In the genomic region with DNA sequence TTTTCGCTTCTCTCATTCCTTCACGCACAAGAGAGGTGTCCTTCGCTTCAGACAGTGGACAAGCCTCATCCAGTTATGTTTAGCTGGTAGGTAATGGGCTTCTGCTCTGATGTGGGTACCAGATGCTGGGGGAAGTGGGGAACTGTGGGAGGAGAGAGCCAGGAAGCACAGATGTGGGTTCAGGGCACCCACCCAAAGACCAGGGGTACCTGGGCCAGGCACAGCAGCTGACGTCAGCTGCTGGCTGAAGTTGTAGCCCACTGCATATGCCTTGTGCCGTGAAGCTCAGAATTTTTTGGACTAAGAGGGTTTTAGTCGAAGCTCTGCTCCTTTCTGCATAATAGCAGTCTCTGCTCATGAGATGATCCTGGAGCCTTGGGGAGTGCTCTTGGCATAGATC, we compare ENCODE assay signal across 33 mouse cellular contexts. TPM values are rescaled to one million over a fixed set of nuclear protein-coding genes. Genes with fewer than 3 reads are reported as not detected.
"Had no signal": no experiment of that assay in that cellular context is flagged by ENCODE, and none has a peak within 500 bp of the region (broad histone marks: within the 10 kb centered on the region; RNA-seq: fewer than 3 reads in every experiment).

No protein-coding gene starts in this region.

- H3K9ac ChIP-seq: heart, embryonic 13.5 days; heart, embryonic 15.5 days; hindbrain, embryonic 12.5 days; hindbrain, embryonic 13.5 days; hindbrain, embryonic 14.5 days; hindbrain, embryonic 15.5 days; intestine, embryonic 15.5 days; kidney, embryonic 15.5 days had no signal

- H3K9me3 ChIP-seq: heart, embryonic 13.5 days; heart, embryonic 15.5 days; hindbrain, embryonic 10.5 days; hindbrain, embryonic 12.5 days; hindbrain, embryonic 13.5 days; hindbrain, embryonic 15.5 days; intestine, embryonic 15.5 days; kidney, embryonic 15.5 days had no signal

- H3K27me3 ChIP-seq: heart, embryonic 13.5 days; heart, embryonic 15.5 days; hindbrain, embryonic 12.5 days; hindbrain, embryonic 13.5 days; hindbrain, embryonic 15.5 days; intestine, embryonic 15.5 days; kidney, embryonic 15.5 days had no signal

- H3K4me2 ChIP-seq: heart, embryonic 13.5 days; heart, embryonic 15.5 days; hindbrain, embryonic 12.5 days; hindbrain, embryonic 13.5 days; hindbrain, embryonic 14.5 days; hindbrain, embryonic 15.5 days; intestine, embryonic 15.5 days; kidney, embryonic 15.5 days had no signal

- DNase-seq: heart, postnatal 10 days; heart, postnatal 14 days; heart, postnatal 36 days; heart, postnatal 4 days; kidney, adult 11 months; kidney, adult 18-20 months; kidney, adult 2 months; kidney, adult 8-10 months; kidney, adult 9 months; kidney, postnatal 10 days; kidney, postnatal 14 days; kidney, postnatal 25 days; kidney, postnatal 36 days; kidney, postnatal 4 days; layer of hippocampus, adult 9-11 months; layer of hippocampus, postnatal 36 days had no signal

- H3K27ac ChIP-seq: heart, embryonic 13.5 days; heart, embryonic 15.5 days; hindbrain, embryonic 10.5 days; hindbrain, embryonic 12.5 days; hindbrain, embryonic 13.5 days; hindbrain, embryonic 14.5 days; hindbrain, embryonic 15.5 days; hindbrain, postnatal 0 days; intestine, embryonic 15.5 days; kidney, embryonic 15.5 days; kidney, postnatal 0 days; left cerebral cortex, adult 2 months had no signal

- H3K4me1 ChIP-seq: heart, embryonic 13.5 days; heart, embryonic 15.5 days; hindbrain, embryonic 10.5 days; hindbrain, embryonic 12.5 days; hindbrain, embryonic 15.5 days; intestine, embryonic 15.5 days had no signal

- H3K36me3 ChIP-seq: heart, embryonic 13.5 days; heart, embryonic 15.5 days; hindbrain, embryonic 10.5 days; hindbrain, embryonic 12.5 days; hindbrain, embryonic 13.5 days; hindbrain, embryonic 15.5 days; intestine, embryonic 15.5 days; kidney, embryonic 15.5 days had no signal

- H3K4me3 ChIP-seq: heart, embryonic 13.5 days; heart, embryonic 15.5 days; hindbrain, embryonic 10.5 days; hindbrain, embryonic 12.5 days; hindbrain, embryonic 13.5 days; hindbrain, embryonic 15.5 days; intestine, embryonic 15.5 days; kidney, embryonic 15.5 days; layer of hippocampus, adult 2 months; left cerebral cortex, adult 2 months had no signal

- ATAC-seq: hindbrain, embryonic 16.5 days; hindbrain, postnatal 0 days; inflammation-experienced regulatory T-cells, adult 6 months; intestine, embryonic 15.5 days; intestine, embryonic 16.5 days; intestine, postnatal 0 days had no signal

RNA-seq across cellular contexts. Expression of a gene that starts 56.5 kb away (rescaled TPM):
- polyA plus RNA-seq: inflammation-experienced regulatory T-cells, adult 6 months had no signal
